Mouse (Mus musculus): ENCODE results near the gene Krtap16-1. TPM values are rescaled to one million over a fixed set of nuclear protein-coding genes. Genes with fewer than 3 reads are reported as not detected.

The Krtap16-1 gene
- polyA plus RNA-seq, 1 experiment from 2014 or later, result not detected

DNA sequence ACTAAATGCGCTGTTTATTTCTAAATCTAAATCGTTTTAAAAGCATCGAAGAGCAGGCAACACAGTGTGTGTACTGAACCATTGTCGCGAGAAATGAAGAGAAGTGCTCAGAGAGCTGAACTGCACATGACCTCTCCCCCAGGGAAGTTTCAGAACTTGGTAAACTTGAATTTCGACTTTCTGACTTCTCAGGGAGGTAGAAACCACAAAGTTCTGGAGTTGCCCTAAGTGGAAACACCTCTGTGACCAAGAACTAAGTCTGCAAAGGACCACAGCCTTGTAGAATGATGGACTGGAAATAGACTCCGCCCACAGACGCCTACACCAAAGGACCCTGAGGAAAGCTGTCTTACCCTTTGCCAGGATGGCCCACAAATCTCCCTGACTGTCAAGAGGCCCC is 19.5 kb upstream of the Krtap16-1 start:
- DNase-seq (no peak), ATAC-seq (ENCODE audit: low FRiP score, low TSS enrichment) (no peak)
- no peak overlapping the region for H3K27ac ChIP-seq (replicated peaks; ENCODE audit: low read depth, low read length)
- H3K9me3 ChIP-seq (ENCODE audit: control insufficient read depth, low read length), result no peaks in the 10 kb centered on the region
- no peak overlapping the region for H3K4me2 ChIP-seq (ENCODE audit: low read length)
- H3K27me3 ChIP-seq (ENCODE audit: control insufficient read depth, insufficient read depth, low read length), result no peaks in the 10 kb centered on the region
- H3K4me1 ChIP-seq (ENCODE audit: control insufficient read depth, insufficient read depth, low read length), result no peaks in the 10 kb centered on the region
- H3K4me3 ChIP-seq (replicated peaks; ENCODE audit: low read depth, low read length), result no peak overlapping the region
- H3K36me3 ChIP-seq (ENCODE audit: control insufficient read depth, insufficient read depth, low read length), result no peaks in the 10 kb centered on the region
- no peak overlapping the region for H3K9ac ChIP-seq (replicated peaks; ENCODE audit: low read length)
- WGBS, result 91% methylated on average over 8 of the region's 8 CpGs

- H3K4me1 ChIP-seq (ENCODE audit: control insufficient read depth, insufficient read depth, low read length), result no peaks in the 10 kb centered on the region
- H3K27me3 ChIP-seq (ENCODE audit: control insufficient read depth, insufficient read depth, low read length), result no peaks in the 10 kb centered on the region
- H3K9me3 ChIP-seq (ENCODE audit: control insufficient read depth, low read length), result no peaks in the 10 kb centered on the region
- 27% methylated on average over 6 of the region's 6 CpGs for WGBS
- H3K4me2 ChIP-seq (ENCODE audit: low read length), result no peak overlapping the region
- H3K4me3 ChIP-seq (replicated peaks; ENCODE audit: low read depth, low read length), result no peak overlapping the region
- no peaks in the 10 kb centered on the region for H3K36me3 ChIP-seq (ENCODE audit: control insufficient read depth, insufficient read depth, low read length)
- no peak overlapping the region for H3K9ac ChIP-seq (replicated peaks; ENCODE audit: low read length)
- DNase-seq (peak; percentile 77), ATAC-seq (ENCODE audit: low FRiP score, low TSS enrichment) (no peak)
- H3K27ac ChIP-seq (replicated peaks; ENCODE audit: low read depth, low read length), result no peak overlapping the region
Measured at GRCm38 (mm10) chr11:100004846-100005245, 18.4 kb upstream of the Krtap16-1 start.

- no peak overlapping the region for H3K4me2 ChIP-seq (ENCODE audit: low read length)
- no peaks in the 10 kb centered on the region for H3K27me3 ChIP-seq (ENCODE audit: control insufficient read depth, insufficient read depth, low read length)
- WGBS, result 92% methylated on average over 7 of the region's 7 CpGs
- ATAC-seq (ENCODE audit: low FRiP score, low TSS enrichment) (no peak), DNase-seq (no peak)
- H3K9me3 ChIP-seq (ENCODE audit: control insufficient read depth, low read length), result no peaks in the 10 kb centered on the region
- no peak overlapping the region for H3K4me3 ChIP-seq (replicated peaks; ENCODE audit: low read depth, low read length)
- H3K36me3 ChIP-seq (ENCODE audit: control insufficient read depth, insufficient read depth, low read length), result no peaks in the 10 kb centered on the region
- no peaks in the 10 kb centered on the region for H3K4me1 ChIP-seq (ENCODE audit: control insufficient read depth, insufficient read depth, low read length)
- H3K9ac ChIP-seq (replicated peaks; ENCODE audit: low read length), result no peak overlapping the region
- no peak overlapping the region for H3K27ac ChIP-seq (replicated peaks; ENCODE audit: low read depth, low read length)
Measured at GRCm38 (mm10) chr11:99999091-99999490, 12.7 kb upstream of the Krtap16-1 start.

DNA sequence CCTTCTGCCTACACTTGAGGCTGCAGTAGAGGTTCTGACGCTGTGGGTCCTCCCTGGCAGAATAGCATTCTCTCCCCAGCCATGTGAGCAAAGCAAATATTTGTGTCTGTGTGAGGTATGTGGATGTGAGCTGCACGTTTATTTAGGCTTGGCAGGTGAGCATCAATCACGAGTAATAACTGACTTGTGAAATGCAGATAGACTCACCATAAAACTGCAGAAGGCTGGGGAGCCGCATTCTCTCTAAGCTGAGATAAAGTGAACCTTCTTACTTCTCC is 7.9 kb upstream of the Krtap16-1 start:
- no peak overlapping the region for H3K4me3 ChIP-seq (replicated peaks; ENCODE audit: low read depth, low read length)

DNA sequence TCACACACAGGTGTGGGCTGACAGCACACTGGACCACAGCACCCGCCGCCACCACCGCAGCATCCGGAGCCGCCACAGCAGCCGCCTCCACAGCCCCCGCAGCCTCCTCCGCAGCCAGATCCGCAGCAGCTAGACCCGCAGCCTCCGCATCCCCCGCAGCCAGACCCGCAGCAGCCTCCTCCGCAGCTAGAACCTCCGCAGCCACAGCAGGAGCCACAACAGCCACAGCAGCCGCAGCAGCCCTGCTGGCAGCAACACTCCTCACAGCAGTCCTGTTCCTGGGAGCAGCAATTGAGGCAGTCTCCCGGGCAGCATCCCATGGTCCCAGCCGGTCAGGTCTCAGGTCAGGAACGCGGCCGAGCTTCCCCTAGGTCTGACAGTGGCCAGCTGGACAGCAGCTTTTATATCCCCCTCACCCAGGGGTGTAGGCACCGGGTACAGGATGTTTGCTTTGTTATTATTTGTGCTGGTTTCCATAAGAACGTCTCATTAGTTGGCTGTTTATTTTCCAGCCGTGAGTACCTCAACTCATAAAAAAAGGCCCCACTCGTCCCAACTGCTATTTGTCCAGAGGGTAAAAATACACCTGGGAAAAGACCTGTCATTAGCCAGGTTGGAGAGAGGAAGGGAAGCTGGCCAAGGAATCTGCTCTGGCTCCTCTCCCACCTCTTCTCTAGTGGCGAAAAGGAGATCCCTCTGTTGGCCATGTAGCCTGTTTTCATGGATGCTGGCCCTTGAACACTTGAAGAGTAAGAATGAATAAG is 7.4 kb upstream of the Krtap16-1 start, which contains the start of gene Krtap17-1:
TSS of gene Krtap17-1 (minus strand) at position 375 of the 764 bp plus-strand sequence.
- WGBS, result 32% methylated on average over 26 of the region's 26 CpGs
- Histone ChIP-seq H3K27ac (replicated peaks; ENCODE audit: low read depth, low read length) (no peak within 1 kb of the TSS), H3K27me3 (ENCODE audit: control insufficient read depth, insufficient read depth, low read length) (no peaks in the 10 kb centered on the region), H3K36me3 (ENCODE audit: control insufficient read depth, insufficient read depth, low read length) (no peaks in the 10 kb centered on the region), H3K4me1 (ENCODE audit: control insufficient read depth, insufficient read depth, low read length) (no peaks in the 10 kb centered on the region), H3K9me3 (ENCODE audit: control insufficient read depth, low read length) (no peaks in the 10 kb centered on the region), H3K9ac (replicated peaks; ENCODE audit: low read length) (peak within 1 kb of the TSS; percentile 36; the same call in 1 of the 2 replicates), H3K4me3 (replicated peaks; ENCODE audit: low read depth, low read length) (peak within 1 kb of the TSS; percentile 14), H3K4me2 (ENCODE audit: low read length) (peak within 1 kb of the TSS; percentile 48)
- ATAC-seq (ENCODE audit: low FRiP score, low TSS enrichment) (no peak), DNase-seq (peak; percentile 51)

More for the DNA sequence above, 7.9 kb upstream of the Krtap16-1 start:
- Histone ChIP-seq H3K4me1 (ENCODE audit: control insufficient read depth, insufficient read depth, low read length) (no peaks in the 10 kb centered on the region), H3K27me3 (ENCODE audit: control insufficient read depth, insufficient read depth, low read length) (no peaks in the 10 kb centered on the region), H3K27ac (replicated peaks; ENCODE audit: low read depth, low read length) (no peak overlapping the region), H3K9ac (replicated peaks; ENCODE audit: low read length) (no peak overlapping the region), H3K9me3 (ENCODE audit: control insufficient read depth, low read length) (no peaks in the 10 kb centered on the region), H3K4me2 (ENCODE audit: low read length) (no peak overlapping the region), H3K36me3 (ENCODE audit: control insufficient read depth, insufficient read depth, low read length) (no peaks in the 10 kb centered on the region)
- no peak for ATAC-seq (ENCODE audit: low FRiP score, low TSS enrichment)
- 71% methylated on average over 4 of the region's 4 CpGs for WGBS
- DNase-seq, result no peak

- Histone ChIP-seq H3K4me1 (ENCODE audit: control insufficient read depth, insufficient read depth, low read length) (no peaks in the 10 kb centered on the region), H3K9ac (replicated peaks; ENCODE audit: low read length) (no peak overlapping the region), H3K36me3 (ENCODE audit: control insufficient read depth, insufficient read depth, low read length) (no peaks in the 10 kb centered on the region), H3K27ac (replicated peaks; ENCODE audit: low read depth, low read length) (no peak overlapping the region), H3K4me2 (ENCODE audit: low read length) (no peak overlapping the region), H3K4me3 (replicated peaks; ENCODE audit: low read depth, low read length) (no peak overlapping the region), H3K27me3 (ENCODE audit: control insufficient read depth, insufficient read depth, low read length) (no peaks in the 10 kb centered on the region), H3K9me3 (ENCODE audit: control insufficient read depth, low read length) (no peaks in the 10 kb centered on the region)
- DNase-seq (peak; percentile 65), ATAC-seq (ENCODE audit: low FRiP score, low TSS enrichment) (no peak)
- WGBS, result 61% methylated on average over 3 of the region's 3 CpGs
Measured at GRCm38 (mm10) chr11:99990571-99990970, 4.2 kb upstream of the Krtap16-1 start.

- H3K36me3 ChIP-seq (ENCODE audit: control insufficient read depth, insufficient read depth, low read length), result no peaks in the 10 kb centered on the region
- 88% methylated on average over 6 of the region's 6 CpGs for WGBS
- DNase-seq (no peak), ATAC-seq (ENCODE audit: low FRiP score, low TSS enrichment) (no peak)
- no peaks in the 10 kb centered on the region for H3K4me1 ChIP-seq (ENCODE audit: control insufficient read depth, insufficient read depth, low read length)
- no peak overlapping the region for H3K4me3 ChIP-seq (replicated peaks; ENCODE audit: low read depth, low read length)
- H3K4me2 ChIP-seq (ENCODE audit: low read length), result no peak overlapping the region
- no peak overlapping the region for H3K9ac ChIP-seq (replicated peaks; ENCODE audit: low read length)
- H3K27ac ChIP-seq (replicated peaks; ENCODE audit: low read depth, low read length), result no peak overlapping the region
- no peaks in the 10 kb centered on the region for H3K27me3 ChIP-seq (ENCODE audit: control insufficient read depth, insufficient read depth, low read length)
- H3K9me3 ChIP-seq (ENCODE audit: control insufficient read depth, low read length), result no peaks in the 10 kb centered on the region
Measured at GRCm38 (mm10) chr11:99989881-99990405, 3.5 kb upstream of the Krtap16-1 start.

- no peak for ATAC-seq (ENCODE audit: low FRiP score, low TSS enrichment)
- H3K4me2 ChIP-seq (ENCODE audit: low read length), result no peak overlapping the region
- H3K27ac ChIP-seq (replicated peaks; ENCODE audit: low read depth, low read length), result no peak overlapping the region
- no peaks in the 10 kb centered on the region for H3K27me3 ChIP-seq (ENCODE audit: control insufficient read depth, insufficient read depth, low read length)
- H3K36me3 ChIP-seq (ENCODE audit: control insufficient read depth, insufficient read depth, low read length), result no peaks in the 10 kb centered on the region
- 93% methylated on average over 3 of the region's 3 CpGs for WGBS
- H3K9me3 ChIP-seq (ENCODE audit: control insufficient read depth, low read length), result no peaks in the 10 kb centered on the region
- DNase-seq, result no peak
- H3K4me3 ChIP-seq (replicated peaks; ENCODE audit: low read depth, low read length), result no peak overlapping the region
- H3K9ac ChIP-seq (replicated peaks; ENCODE audit: low read length), result no peak overlapping the region
- H3K4me1 ChIP-seq (ENCODE audit: control insufficient read depth, insufficient read depth, low read length), result no peaks in the 10 kb centered on the region
Measured at GRCm38 (mm10) chr11:99988530-99988929, 2.1 kb upstream of the Krtap16-1 start.
